Mouse (Mus musculus): ENCODE measurements around the gene D630036H23Rik. TPM values are rescaled to one million over a fixed set of nuclear protein-coding genes. Genes with fewer than 3 reads are reported as not detected.

Gene D630036H23Rik
- not detected for polyA plus RNA-seq (2014; fragmentation: Illumina TruSeq; extraction: RNeasy Lipid Tissue Mini Kit (QIAGEN cat#74804); ENCODE audit: low read depth, low replicate concordance)

GRCm38 (mm10) chr12:36381441-36382340, at the start of gene D630036H23Rik, which contains the start of gene Ispd:
Gene D630036H23Rik (minus strand): TSS chr12:36382181.
Gene Ispd (plus strand): TSS chr12:36381450.

Other genes starting within 250 kb of the D630036H23Rik start
- gene Ankmy2, start 225.1 kb downstream of the D630036H23Rik start, polyA plus RNA-seq (2014; fragmentation: Illumina TruSeq; extraction: RNeasy Lipid Tissue Mini Kit (QIAGEN cat#74804); ENCODE audit: low read depth, low replicate concordance): 4.6 TPM
- gene Bzw2, start 224.1 kb downstream of the D630036H23Rik start, polyA plus RNA-seq (2014; fragmentation: Illumina TruSeq; extraction: RNeasy Lipid Tissue Mini Kit (QIAGEN cat#74804); ENCODE audit: low read depth, low replicate concordance): 4.4 TPM
- 121 TPM for gene Lrrc72, start 128.8 kb downstream of the D630036H23Rik start, polyA plus RNA-seq (2014; fragmentation: Illumina TruSeq; extraction: RNeasy Lipid Tissue Mini Kit (QIAGEN cat#74804); ENCODE audit: low read depth, low replicate concordance)
- gene Sostdc1, start 68.0 kb downstream of the D630036H23Rik start, polyA plus RNA-seq (2014; fragmentation: Illumina TruSeq; extraction: RNeasy Lipid Tissue Mini Kit (QIAGEN cat#74804); ENCODE audit: low read depth, low replicate concordance): 2.1 TPM
- 11.3 TPM for gene Ispd, start 731 bp downstream of the D630036H23Rik start, polyA plus RNA-seq (2014; fragmentation: Illumina TruSeq; extraction: RNeasy Lipid Tissue Mini Kit (QIAGEN cat#74804); ENCODE audit: low read depth, low replicate concordance)

All from testis, adult 10 weeks (tissue).